Mouse (Mus musculus) kidney, adult 2 months (tissue): ENCODE results near the gene Clca3a1. TPM values are rescaled to one million over a fixed set of nuclear protein-coding genes. Genes with fewer than 3 reads are reported as not detected.
"Not testable (repeated sequence)": the region's sequence is repeated elsewhere in the genome, so short reads cannot be mapped to it uniquely, and the experiment has no call there.

ENCODE experiments used
- DNase-seq: peaks from one replicate; pipeline ENCODE4 v3.0.0; 2021
- H3K27ac ChIP-seq: fragments of 200-500 bp; 2 replicates; pipeline ENCODE4 v1.5.1; 2012; ENCODE audit warnings: low read depth, low read length, control low read depth, inconsistent platforms; ENCODE audit not compliant: insufficient read depth
- H3K27me3 ChIP-seq: fragments of 200-500 bp; replicated peaks from 2 replicates; pipeline ENCODE4 v1.6.1; 2012; ENCODE audit warnings: mild to moderate bottlenecking, moderate library complexity, low read length, inconsistent platforms; ENCODE audit not compliant: control insufficient read depth, insufficient read depth
- H3K36me3 ChIP-seq: fragments of 200-500 bp; 2 replicates; pipeline ENCODE4 v1.6.1; 2012; ENCODE audit warnings: mild to moderate bottlenecking, moderate library complexity, low read length, inconsistent platforms; ENCODE audit not compliant: control insufficient read depth, insufficient read depth
- H3K4me1 ChIP-seq: fragments of 200-500 bp; 2 replicates; pipeline ENCODE4 v1.6.1; 2011; ENCODE audit warnings: low read length; ENCODE audit not compliant: control insufficient read depth, insufficient read depth
- H3K4me3 ChIP-seq: fragments of 200-500 bp; 2 replicates; pipeline ENCODE4 v1.5.1; 2011; ENCODE audit warnings: mild to moderate bottlenecking, low read depth, low read length, control low read depth; ENCODE audit not compliant: insufficient read depth
- CTCF ChIP-seq: fragments of 200-500 bp; conservative IDR thresholded peaks from 2 replicates; pipeline ENCODE4 v1.5.1; 2011; ENCODE audit warnings: low read depth, mild to moderate bottlenecking, control low read depth, low read length, moderate library complexity, mixed read lengths; ENCODE audit not compliant: insufficient read depth, insufficient read length
- POLR2A ChIP-seq: fragments of 200-500 bp; IDR thresholded peaks from one replicate; pipeline ENCODE4 v1.6.1; 2011; ENCODE audit warnings: low read depth, low read length, control low read depth
- WGBS: fragments of 180-500 bp; shearing (Covaris S2); methylation state at CpG from one replicate; pipeline ENCODE4 v1.1.7; 2018; 5-methylcytosine and 5-hydroxymethylcytosine counted together
- polyA plus RNA-seq: library from polyadenylated mRNA; depleted of rRNA; stranded (reverse); fragments of >200 nt; gene quantifications from 2 replicates; pipeline ENCODE4 v1.2.3, GENCODE M21; 2012

The Clca3a1 gene
- polyA plus RNA-seq, 1 experiment: 4.3 TPM

DNA sequence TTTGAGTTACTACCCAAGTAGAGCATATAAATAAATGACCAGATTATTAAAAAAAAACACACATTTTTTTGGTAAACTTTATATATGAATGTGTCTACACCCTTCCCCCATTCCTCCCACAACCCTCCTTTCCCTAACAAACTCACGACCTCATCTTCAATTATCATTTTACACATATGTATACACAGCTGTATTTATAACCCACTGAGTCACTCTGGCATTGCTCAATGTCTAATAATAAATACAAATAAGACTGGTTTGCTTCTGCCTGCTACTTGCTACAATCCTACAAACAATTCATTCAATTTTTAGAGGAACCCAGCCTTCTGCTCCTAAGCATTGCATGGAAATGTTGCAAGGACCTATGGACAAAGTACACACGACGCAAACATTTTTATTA lies 1.1 kb downstream of the Clca3a1 start:
- 84% methylated on average over 3 of the region's 3 CpGs for WGBS
- no peak for TF ChIP-seq CTCF
- TF ChIP-seq POLR2A: no peak
- H3K4me3 ChIP-seq: no peak overlapping the region
- DNase-seq: no peak
- H3K4me1 ChIP-seq: no peaks in the 10 kb centered on the region
- no peaks in the 10 kb centered on the region for H3K36me3 ChIP-seq
- H3K27ac ChIP-seq: no peak overlapping the region
- no peaks in the 10 kb centered on the region for H3K27me3 ChIP-seq

DNA sequence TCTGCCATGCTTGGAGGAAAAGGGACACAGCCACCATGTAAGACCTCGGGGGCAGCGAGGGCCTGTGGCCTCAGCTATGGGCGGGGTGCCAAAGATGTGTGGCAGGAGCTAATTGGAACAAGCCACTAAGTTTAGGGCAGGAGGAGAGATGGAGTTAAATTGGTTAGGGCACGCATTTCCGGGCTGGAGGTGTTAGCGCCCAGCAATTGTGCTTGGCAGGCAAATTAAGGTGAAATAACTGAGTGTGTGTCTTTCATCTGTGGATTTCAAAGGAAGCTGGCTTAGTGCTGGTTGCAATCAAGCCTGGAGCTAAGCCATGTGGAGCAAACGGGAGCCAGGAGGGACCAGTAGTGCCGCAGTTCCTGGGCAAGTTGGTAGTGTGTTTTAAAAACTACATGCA lies 4.7 kb downstream of the Clca3a1 start:
- H3K27ac ChIP-seq, DNase-seq, H3K27me3 ChIP-seq, H3K4me1 ChIP-seq, H3K36me3 ChIP-seq, H3K4me3 ChIP-seq: not testable (repeated sequence)
- 66% methylated on average over 8 of the region's 8 CpGs for WGBS

DNA sequence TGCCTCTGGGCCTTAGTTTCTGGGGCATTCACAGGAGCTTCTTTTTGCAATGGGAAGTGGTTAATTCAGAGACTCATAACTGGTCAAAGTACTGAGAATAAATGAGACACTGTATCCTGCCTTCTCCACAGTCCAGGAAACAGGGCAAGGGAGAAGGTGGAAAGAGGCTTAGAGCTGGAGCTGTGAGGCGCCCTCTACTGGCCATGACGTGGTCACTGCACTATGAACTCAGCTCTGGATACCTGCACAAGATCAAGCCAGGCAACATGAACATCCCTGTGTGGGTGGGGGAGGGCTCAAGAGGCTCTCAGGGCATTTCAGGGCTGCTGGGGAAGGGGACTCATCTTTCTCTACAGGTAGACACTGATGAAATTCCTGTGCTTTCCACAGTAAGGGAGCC lies 7.7 kb downstream of the Clca3a1 start:
- H3K27me3 ChIP-seq: no peaks in the 10 kb centered on the region
- no peak overlapping the region for H3K27ac ChIP-seq
- H3K4me3 ChIP-seq: no peak overlapping the region
- H3K36me3 ChIP-seq: no peaks in the 10 kb centered on the region
- 14% methylated on average over 2 of the region's 2 CpGs for WGBS
- peak; percentile 25 for DNase-seq
- TF ChIP-seq POLR2A: no peak
- TF ChIP-seq CTCF: peak; percentile 60
- H3K4me1 ChIP-seq: no peaks in the 10 kb centered on the region

DNA sequence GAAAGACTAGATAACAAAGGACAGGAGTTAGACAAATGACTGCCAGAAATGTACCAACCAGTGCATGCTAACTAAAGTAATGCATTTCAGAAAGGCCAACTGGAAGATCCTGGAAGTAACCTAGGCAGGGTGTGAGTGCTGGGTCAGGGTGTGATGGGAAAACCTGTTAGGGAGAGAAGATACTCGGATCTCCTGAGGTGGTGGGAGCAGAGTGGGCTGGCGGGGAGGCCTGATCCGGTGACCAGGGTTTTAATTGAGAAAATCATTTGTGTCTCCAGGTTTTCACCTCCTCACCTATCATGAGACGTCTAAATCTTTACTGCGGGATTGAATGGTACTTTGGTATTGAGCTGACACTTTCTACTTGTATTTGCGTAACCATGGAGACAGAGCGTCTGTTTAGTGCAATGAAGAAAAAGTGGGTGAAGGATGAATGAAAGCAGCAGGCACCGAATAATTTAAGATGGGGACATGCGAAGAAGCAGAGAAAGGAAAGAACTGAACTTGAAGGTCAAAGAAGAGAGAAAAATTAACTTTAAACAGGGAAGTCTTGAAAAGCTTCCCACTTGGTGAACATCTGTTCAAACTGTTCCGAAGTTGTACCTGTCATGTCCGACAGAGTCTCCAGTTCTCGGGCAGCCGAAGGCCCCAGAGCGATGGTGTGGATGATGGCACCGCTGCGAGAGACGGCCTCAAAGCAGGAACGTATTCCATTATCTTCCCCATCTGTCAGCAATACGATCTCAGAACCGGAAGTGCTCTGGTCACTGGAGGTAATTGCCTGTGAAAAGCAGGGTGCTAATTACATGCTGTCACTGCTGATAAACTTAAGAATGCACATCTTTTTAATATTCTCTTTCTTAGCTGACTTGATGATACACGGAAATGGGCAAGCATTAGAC lies 11.5 kb downstream of the Clca3a1 start:
- H3K27me3 ChIP-seq, H3K4me1 ChIP-seq, H3K27ac ChIP-seq, H3K36me3 ChIP-seq, H3K4me3 ChIP-seq, DNase-seq: not testable (repeated sequence)
- WGBS: 56% methylated on average over 21 of the region's 21 CpGs

DNA sequence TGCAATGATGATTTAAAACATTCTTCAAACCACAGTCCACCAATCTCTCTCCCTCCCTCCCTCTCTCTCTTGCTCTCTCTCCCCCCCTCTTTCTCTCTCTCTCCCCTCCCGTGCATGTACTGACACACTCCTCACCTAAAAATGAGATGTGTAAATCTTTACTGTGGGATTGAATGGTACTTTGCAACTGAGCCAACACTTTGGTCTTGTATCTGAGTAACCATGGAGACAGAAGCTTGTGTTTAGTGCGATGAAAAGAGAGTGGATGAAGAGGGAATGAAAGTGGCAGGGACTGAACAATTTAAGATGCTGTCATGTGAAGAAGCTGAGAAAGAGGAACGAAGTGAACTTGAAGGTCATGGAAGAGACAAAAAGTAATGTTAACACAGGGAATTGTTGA lies 13.1 kb downstream of the Clca3a1 start:
- 51% methylated on average over 3 of the region's 3 CpGs for WGBS
- DNase-seq: not testable (repeated sequence)

DNA sequence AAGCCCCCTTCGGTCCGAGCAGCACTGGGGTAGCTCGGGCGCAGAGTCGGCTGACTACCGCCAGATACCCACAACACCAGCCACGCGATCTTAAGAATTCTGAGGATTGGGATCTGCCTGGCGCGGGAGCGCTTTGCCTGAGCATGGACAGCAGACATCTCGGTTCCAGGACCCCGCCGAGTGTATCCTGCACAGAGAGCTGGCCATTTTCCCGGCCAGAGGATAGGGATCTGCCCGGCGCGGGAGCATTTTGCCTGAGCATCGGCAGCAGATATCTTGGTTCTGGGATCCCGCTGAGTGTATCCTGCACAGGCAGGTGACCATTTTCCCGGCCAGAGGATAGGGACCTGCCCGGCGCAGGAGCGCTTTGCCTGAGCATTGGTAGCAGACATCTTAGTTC lies 22.4 kb downstream of the Clca3a1 start:
- H3K36me3 ChIP-seq, H3K27ac ChIP-seq, H3K4me3 ChIP-seq, H3K27me3 ChIP-seq, DNase-seq, H3K4me1 ChIP-seq: not testable (repeated sequence)
- WGBS: 91% methylated on average over 24 of the region's 24 CpGs

More for the DNA sequence above, 13.1 kb downstream of the Clca3a1 start:
- H3K27ac ChIP-seq, H3K4me1 ChIP-seq, H3K4me3 ChIP-seq, H3K36me3 ChIP-seq, H3K27me3 ChIP-seq: not testable (repeated sequence)

DNA sequence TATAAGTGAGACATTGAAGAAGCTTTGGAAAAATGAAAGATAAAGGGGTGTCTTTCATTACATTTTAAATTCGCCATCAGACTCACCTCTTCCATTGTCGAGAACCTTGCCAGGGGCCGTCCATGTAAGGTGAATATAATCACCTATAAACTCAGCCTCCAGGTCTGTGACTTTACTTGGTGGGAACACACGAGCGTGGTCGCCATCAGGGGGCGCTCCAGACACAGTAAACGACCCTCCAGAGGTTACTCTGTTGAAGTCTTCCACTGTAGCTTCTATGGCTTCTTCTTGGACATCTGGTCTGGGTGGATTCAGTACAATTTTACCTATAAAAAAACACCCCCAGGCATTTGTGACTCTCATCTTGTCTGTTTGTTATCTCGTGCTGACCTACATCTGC lies 23.9 kb downstream of the Clca3a1 start:
- DNase-seq: no peak
- Histone ChIP-seq H3K4me1 (no peaks in the 10 kb centered on the region), H3K27me3 (no peaks in the 10 kb centered on the region)

DNA sequence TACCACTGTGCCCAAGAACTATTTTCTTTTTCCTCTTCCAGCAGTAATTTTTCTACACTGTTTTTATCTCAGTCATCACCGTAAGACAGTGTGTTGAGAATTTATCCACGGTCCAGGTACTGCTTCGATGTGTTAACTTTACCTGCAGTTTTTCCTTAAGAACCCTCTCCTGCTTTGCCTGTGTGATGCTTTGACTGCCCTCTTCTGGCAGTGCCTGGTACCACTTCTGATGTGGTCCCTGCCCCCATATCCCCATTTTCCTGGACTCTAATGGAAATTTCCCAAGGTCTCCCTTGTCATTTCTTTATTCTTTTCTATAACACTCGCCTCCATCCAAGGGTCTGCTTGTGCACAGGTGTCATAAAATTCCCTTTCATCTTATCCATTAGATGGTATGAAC lies 37.3 kb downstream of the Clca3a1 start:
- peaks cover 7% of the 10 kb centered on the region; the same call in 1 of the 2 replicates for H3K4me1 ChIP-seq
- DNase-seq: peak; percentile 66
- no peak overlapping the region for H3K27ac ChIP-seq
- no peak overlapping the region for H3K4me3 ChIP-seq
- TF ChIP-seq CTCF: peak; percentile 71
- no peak for TF ChIP-seq POLR2A
- H3K27me3 ChIP-seq: no peaks in the 10 kb centered on the region
- WGBS: 37% methylated on average over 4 of the region's 4 CpGs
- no peaks in the 10 kb centered on the region for H3K36me3 ChIP-seq

More for the DNA sequence above, 23.9 kb downstream of the Clca3a1 start:
- WGBS: 33% methylated on average over 9 of the region's 9 CpGs
- peak; percentile 32 for TF ChIP-seq CTCF
- TF ChIP-seq POLR2A: no peak
- H3K36me3 ChIP-seq: no peaks in the 10 kb centered on the region
- no peak overlapping the region for H3K27ac ChIP-seq
- no peak overlapping the region for H3K4me3 ChIP-seq

DNA sequence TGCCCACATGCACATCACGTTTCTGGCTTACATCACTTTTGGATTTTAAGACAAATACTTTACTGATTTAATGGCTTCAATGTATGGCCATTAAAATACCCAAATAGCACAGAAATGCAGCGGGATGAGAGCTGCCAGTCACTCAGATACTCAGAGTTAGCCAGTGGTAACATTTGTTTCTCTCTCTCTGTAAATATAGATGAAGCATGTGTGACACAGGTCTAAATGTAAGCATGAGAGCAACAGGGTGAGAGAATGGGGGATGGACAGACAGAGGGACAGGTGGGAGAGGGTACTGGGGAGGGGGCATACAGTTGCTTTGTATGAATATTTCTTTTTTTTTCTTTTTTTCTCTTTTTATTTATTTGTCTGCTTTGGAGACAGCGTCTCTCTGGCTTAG lies 38.2 kb downstream of the Clca3a1 start:
- not testable (repeated sequence) for H3K27me3 ChIP-seq, H3K36me3 ChIP-seq, H3K27ac ChIP-seq, H3K4me3 ChIP-seq, DNase-seq
- peaks cover 12% of the 10 kb centered on the region; the same call in 1 of the 2 replicates for H3K4me1 ChIP-seq
- 89% methylated on average over 3 of the region's 3 CpGs for WGBS
